Mouse (Mus musculus) CD4-positive helper T cell, adult 2 months (primary cell): ENCODE results near the gene Iqcg.

ENCODE experiments used
- DNase-seq: peaks from one replicate; pipeline ENCODE4 v3.0.0-alpha.2; 2012; ENCODE audit warnings: low read depth, missing footprints, low spot score

The Iqcg gene

GRCm38 (mm10) chr16:32981405-32981804, 74.6 kb downstream of the Iqcg start:
- no peak for DNase-seq

GRCm38 (mm10) chr16:32980227-32980626, 75.8 kb downstream of the Iqcg start:
- DNase-seq, result no peak

- DNase-seq, result no peak
These were observed 83.0 kb downstream of the Iqcg start for GRCm38 (mm10) chr16:32973047-32973446.

- DNase-seq, result peak; percentile 61
These were observed 83.5 kb downstream of the Iqcg start for GRCm38 (mm10) chr16:32972535-32972934.
